Mouse (Mus musculus) megakaryocyte, embryonic 14.5 days (primary cell): Measurements from ENCODE around the gene Pink1.

Experiments
- FLI1 ChIP-seq: IDR thresholded peaks from 2 replicates; pipeline ENCODE4 v1.6.1; 2012; ENCODE audit warnings: low read length, inconsistent platforms, mixed read lengths
- GATA1 ChIP-seq: IDR thresholded peaks from 3 replicates; pipeline ENCODE4 v1.6.1; 2012; ENCODE audit warnings: mixed read lengths, low read length, inconsistent platforms, borderline replicate concordance

DNA sequence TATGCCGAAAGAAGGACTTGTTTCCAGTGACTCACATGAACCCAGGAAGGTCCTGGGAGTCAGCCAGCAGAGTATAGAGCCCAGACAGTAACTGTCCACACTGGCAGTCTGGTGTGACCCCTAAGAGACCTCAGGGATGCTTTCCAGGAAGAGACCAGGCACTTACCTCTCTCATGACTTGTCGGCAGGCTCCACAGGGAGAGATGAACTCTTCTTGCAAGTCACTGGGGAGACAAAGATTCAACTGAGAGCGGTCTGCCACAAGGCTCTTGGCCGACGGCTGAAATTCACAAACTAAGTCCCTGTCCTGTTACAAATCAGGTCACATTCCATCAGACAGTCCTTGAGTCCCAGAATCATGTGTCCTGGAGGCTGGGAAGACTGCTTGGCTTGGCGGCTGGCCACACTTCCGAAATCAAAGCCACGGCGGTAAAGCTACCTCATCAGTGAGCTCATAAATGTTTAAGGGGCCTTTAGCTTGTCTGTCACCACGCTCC is 17.3 kb upstream of the Pink1 start:
- TF ChIP-seq GATA1 (no peak), FLI1 (no peak)
